Mouse (Mus musculus) embryonic facial prominence, embryonic 15.5 days (tissue): ENCODE data around the gene Epn1. TPM values are rescaled to one million over a fixed set of nuclear protein-coding genes. Genes with fewer than 3 reads are reported as not detected.
"Not testable (repeated sequence)": the region's sequence is repeated elsewhere in the genome, so short reads cannot be mapped to it uniquely, and the experiment has no call there.

Source experiments
- ATAC-seq: fragments of 200-750 bp; cut with Nextera tagmentation; 2 replicates; pipeline ENCODE4 v1.8.0; 2017; ENCODE audit warnings: low read depth, moderate TSS enrichment; ENCODE audit not compliant: insufficient number of reproducible peaks, low FRiP score, low TSS enrichment
- H3K27ac ChIP-seq: fragments of 300-500 bp; sonication (generic); replicated peaks from 2 replicates; pipeline ENCODE4 v1.5.1; 2015; ENCODE audit warnings: mild to moderate bottlenecking, inconsistent platforms
- H3K27me3 ChIP-seq: fragments of 300-500 bp; sonication (generic); 2 replicates; pipeline ENCODE4 v1.6.1; 2015; ENCODE audit warnings: inconsistent platforms
- H3K36me3 ChIP-seq: fragments of 300-500 bp; sonication (generic); 2 replicates; pipeline ENCODE4 v1.6.1; 2015; ENCODE audit warnings: mild to moderate bottlenecking, inconsistent platforms
- H3K4me1 ChIP-seq: fragments of 300-500 bp; sonication (generic); 2 replicates; pipeline ENCODE4 v1.6.1; 2015; ENCODE audit warnings: inconsistent platforms
- H3K4me2 ChIP-seq: fragments of 300-500 bp; sonication (generic); replicated peaks from 2 replicates; pipeline ENCODE4 v1.6.1; 2015; ENCODE audit warnings: mild to moderate bottlenecking, inconsistent platforms
- H3K4me3 ChIP-seq: fragments of 300-500 bp; sonication (generic); replicated peaks from 2 replicates; pipeline ENCODE4 v1.5.1; 2015; ENCODE audit warnings: mild to moderate bottlenecking, inconsistent platforms
- H3K9ac ChIP-seq: fragments of 300-500 bp; sonication (generic); 2 replicates; pipeline ENCODE4 v1.6.1; 2015; ENCODE audit warnings: inconsistent platforms
- H3K9me3 ChIP-seq: fragments of 300-500 bp; sonication (generic); replicated peaks from 2 replicates; pipeline ENCODE4 v1.6.1; 2016; ENCODE audit warnings: inconsistent platforms
- WGBS: fragments of 180-500 bp; shearing (Covaris S2); methylation state at CpG from one replicate; pipeline ENCODE4 v1.1.7; 2015; 5-methylcytosine and 5-hydroxymethylcytosine counted together
- polyA plus RNA-seq: library from polyadenylated mRNA; unstranded; fragments of >200 nt; fragmentation: Nextera tagmentation; extraction: Ambion mirVana; gene quantifications from 2 replicates; pipeline ENCODE4 v1.2.1, GENCODE M21; 2015

The Epn1 gene
- polyA plus RNA-seq, 1 experiment from 2014 or later = 70.6 TPM

DNA sequence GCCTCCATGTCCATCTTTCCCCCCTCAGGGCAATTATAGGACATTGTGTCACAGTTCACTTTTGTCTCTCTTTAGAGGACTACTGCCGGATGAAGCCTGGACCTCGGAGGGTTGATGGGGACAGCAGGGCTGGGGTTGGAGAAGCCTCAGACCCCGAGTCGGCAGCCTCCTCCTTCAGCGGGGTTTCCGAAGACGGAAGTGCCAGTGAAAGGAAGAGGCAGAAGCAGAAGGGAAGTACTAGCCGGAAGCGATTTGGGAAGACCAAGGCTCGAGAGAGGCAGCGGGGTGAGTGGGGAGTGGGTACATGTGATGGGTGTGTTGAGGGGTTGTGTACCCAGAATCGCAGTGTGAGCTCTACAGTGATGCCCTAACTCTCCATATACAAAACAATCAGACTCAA, 20.6 kb upstream of the Epn1 start:
- Histone ChIP-seq H3K27ac (no peak overlapping the region), H3K9ac (no peak overlapping the region), H3K9me3 (no peaks in the 10 kb centered on the region), H3K4me2 (no peak overlapping the region), H3K4me3 (no peak overlapping the region), H3K27me3 (peaks cover 16% of the 10 kb centered on the region), H3K36me3 (no peaks in the 10 kb centered on the region), H3K4me1 (peaks cover 64% of the 10 kb centered on the region)
- WGBS = 89% methylated on average over 12 of the region's 12 CpGs
- ATAC-seq = no peak

DNA sequence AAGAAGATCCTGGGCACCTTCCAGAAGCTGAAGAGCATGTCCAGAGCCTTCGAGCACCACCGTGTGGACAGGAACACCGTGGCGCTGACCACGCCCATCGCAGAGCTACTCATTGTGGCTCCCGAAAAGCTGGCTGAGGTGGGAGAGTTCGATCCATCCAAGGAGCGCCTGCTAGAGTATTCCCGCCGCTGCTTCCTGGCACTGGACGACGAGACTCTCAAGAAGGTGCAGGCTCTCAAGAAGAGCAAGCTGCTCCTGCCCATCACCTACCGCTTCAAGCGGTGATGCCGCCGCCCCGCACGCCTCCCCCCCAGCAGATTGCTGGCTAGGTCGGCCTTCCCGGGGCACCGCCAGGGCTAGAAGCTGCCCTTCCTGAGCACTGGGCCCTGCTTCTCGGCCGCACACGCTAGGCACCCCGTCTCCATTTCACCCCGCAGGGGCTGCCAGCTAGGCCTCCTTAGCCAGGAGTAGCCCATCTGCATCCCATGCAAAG, 19.8 kb upstream of the Epn1 start:
- Histone ChIP-seq H3K4me3 (peak overlapping the region; percentile 77), H3K27ac (peak overlapping the region; percentile 99), H3K9ac (peak overlapping the region; percentile 74), H3K9me3 (no peaks in the 10 kb centered on the region), H3K4me2 (peak overlapping the region; percentile 84), H3K4me1 (peaks cover 62% of the 10 kb centered on the region), H3K36me3 (no peaks in the 10 kb centered on the region), H3K27me3 (peaks cover 8% of the 10 kb centered on the region)
- no peak for ATAC-seq
- 4% methylated on average over 27 of the region's 27 CpGs for WGBS

DNA sequence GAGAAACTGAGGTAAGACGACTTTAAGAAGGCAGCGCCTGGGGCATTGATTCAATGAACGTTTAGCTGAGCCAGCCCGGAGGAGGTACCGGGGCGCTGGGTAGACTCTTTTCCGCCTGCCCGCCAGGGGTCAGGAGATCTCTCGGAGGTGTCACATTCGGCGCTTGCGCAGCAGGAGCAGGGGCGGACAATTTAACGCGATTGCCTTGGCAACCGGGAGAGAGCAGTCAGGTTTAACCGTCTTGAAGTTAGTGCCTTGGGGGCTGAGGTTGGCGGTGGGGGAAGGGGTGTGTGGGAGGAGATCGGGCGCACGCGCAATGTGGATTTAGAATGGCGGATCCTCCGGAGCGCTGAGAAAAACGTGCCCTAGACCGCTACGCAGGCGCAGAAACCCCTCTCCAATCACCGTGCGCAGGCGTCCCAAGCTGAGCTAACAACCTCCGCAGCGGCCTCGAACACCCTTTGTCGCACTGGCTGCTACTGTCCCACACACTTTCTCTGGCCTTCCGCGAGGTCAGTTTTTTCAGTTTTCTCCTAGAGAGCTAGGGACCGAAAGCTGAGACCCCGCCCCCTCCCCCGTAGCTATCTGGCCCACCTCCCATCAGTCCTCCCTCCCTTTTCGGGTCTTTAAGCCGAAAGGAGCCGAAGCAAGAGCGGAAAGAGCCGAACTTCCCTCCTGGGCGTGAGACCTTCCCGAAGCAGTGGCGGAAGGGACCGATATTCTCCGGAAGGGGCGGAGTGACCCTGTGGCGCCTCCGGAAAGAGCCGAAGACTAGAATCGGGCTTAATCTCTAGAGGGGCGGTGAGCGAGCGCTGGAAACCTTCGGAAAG, 18.9 kb upstream of the Epn1 start:
- H3K4me2 ChIP-seq = peak overlapping the region; percentile 84
- H3K9ac ChIP-seq = peak overlapping the region; percentile 74
- under 1% methylated on average over 60 of the region's 60 CpGs for WGBS
- H3K9me3 ChIP-seq = no peaks in the 10 kb centered on the region
- H3K4me3 ChIP-seq = peak overlapping the region; percentile 77
- H3K36me3 ChIP-seq = peaks cover under 1% of the 10 kb centered on the region; the same call in 1 of the 2 replicates
- peak; percentile 89 for ATAC-seq
- H3K27me3 ChIP-seq = no peaks in the 10 kb centered on the region
- peaks cover 65% of the 10 kb centered on the region for H3K4me1 ChIP-seq
- H3K27ac ChIP-seq = peak overlapping the region; percentile 99

DNA sequence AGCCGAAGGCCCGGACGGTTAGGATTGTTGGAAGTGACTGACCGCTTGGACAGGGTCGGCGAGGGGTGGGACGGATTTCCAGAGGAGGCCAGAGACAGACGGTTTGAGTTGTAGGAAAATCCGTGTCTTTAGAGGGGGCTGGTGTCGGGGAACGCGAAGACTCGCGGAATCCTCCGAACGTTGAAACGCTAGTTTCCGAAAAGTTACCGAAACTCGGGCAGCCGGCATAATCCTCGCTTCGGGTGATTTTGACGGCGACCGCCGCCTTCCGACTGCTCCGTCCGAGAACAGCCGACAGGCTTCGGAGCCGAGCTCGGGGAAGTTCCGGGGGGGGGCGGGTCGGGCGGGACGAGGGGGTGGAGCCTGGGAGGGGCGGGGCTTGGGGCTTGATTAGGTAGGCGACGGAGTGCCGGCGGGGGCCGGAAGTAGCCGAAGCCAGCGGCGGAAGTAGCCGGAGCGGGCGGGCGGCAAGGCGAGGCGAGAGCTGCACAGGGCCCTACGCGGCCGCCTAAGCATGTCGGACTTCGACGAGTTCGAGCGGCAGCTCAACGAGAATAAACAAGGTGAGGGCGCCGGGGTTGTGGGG, 18.2 kb upstream of the Epn1 start, which contains the start of gene U2af2:
Gene U2af2, plus strand, starts transcription at position 370 of the 586 bp plus-strand sequence.
- no peaks in the 10 kb centered on the region for H3K27me3 ChIP-seq
- under 1% methylated on average over 64 of the region's 65 CpGs for WGBS
- H3K4me2 ChIP-seq = peak within 1 kb of the TSS; percentile 84
- H3K4me1 ChIP-seq = peaks cover 60% of the 10 kb centered on the region
- peaks cover 8% of the 10 kb centered on the region; the same call in 1 of the 2 replicates for H3K36me3 ChIP-seq
- no peaks in the 10 kb centered on the region for H3K9me3 ChIP-seq
- H3K4me3 ChIP-seq = peak within 1 kb of the TSS; percentile 77
- H3K9ac ChIP-seq = peak within 1 kb of the TSS; percentile 74
- H3K27ac ChIP-seq = peak within 1 kb of the TSS; percentile 99
- ATAC-seq = peak; percentile 81

DNA sequence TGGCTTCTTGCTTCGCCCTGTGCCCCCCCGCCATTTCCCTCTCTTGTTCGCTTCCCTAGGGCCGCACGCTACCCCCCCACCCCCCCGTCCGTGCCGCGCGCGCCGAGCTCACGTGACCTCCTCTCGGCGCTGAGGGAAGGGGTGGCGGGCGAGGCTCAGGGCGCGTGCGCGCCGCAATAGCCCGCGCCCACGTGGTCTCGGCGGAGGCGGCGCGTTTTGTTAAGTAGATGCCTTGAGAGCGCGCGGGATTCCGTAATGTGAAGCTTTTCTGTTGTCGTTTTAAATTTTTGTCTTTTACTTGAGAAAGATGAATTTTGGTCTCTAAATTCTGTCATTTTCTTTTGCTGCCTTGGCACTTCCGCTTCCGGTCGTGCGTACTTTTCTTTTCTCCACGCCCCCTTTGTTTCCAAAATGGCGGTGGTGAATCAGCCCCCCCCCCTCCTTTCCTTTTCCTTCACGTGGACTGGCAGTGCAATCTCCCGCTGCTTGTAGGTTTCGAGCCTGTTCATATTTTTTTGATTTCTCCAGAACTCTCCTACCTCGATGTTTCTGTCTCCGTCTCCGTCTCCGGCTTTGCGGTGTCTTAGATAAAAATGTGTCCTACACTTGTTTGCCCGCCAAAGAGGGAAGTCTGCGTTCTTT, 17.6 kb upstream of the Epn1 start:
- peak overlapping the region; percentile 71 for H3K9ac ChIP-seq
- peak; percentile 61 for ATAC-seq
- H3K36me3 ChIP-seq = peaks cover 14% of the 10 kb centered on the region
- 0% methylated on average over 51 of the region's 51 CpGs for WGBS
- peak overlapping the region; percentile 84 for H3K4me2 ChIP-seq
- peak overlapping the region; percentile 99 for H3K27ac ChIP-seq
- no peaks in the 10 kb centered on the region for H3K27me3 ChIP-seq
- no peaks in the 10 kb centered on the region for H3K9me3 ChIP-seq
- H3K4me1 ChIP-seq = peaks cover 54% of the 10 kb centered on the region
- H3K4me3 ChIP-seq = peak overlapping the region; percentile 77

DNA sequence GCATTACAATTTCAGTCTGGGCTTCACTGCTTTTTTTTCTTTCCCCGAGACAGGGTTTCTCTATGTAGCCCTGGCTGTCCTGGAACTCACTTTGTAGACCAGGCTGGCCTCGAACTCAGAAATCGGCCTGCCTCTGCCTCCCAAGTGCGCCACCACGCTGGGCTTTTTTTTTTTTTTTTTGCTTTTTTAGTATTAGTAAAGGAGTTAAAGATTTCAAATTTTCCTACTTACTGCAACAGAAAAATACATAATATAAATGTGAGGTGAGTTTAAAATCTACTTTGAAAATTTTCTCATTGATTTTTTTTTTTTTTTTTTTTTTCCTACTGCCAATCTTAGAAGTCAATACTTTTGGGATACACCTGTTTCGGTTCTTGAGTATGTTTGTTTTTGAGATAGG, 15.1 kb upstream of the Epn1 start:
- 94% methylated on average over 6 of the region's 6 CpGs for WGBS
- no peak for ATAC-seq
- Histone ChIP-seq H3K4me3 (no peak overlapping the region), H3K36me3 (peaks cover 38% of the 10 kb centered on the region), H3K27ac (no peak overlapping the region), H3K9ac (no peak overlapping the region), H3K27me3 (no peaks in the 10 kb centered on the region), H3K4me1 (peaks cover 36% of the 10 kb centered on the region), H3K4me2 (no peak overlapping the region), H3K9me3 (no peaks in the 10 kb centered on the region)

DNA sequence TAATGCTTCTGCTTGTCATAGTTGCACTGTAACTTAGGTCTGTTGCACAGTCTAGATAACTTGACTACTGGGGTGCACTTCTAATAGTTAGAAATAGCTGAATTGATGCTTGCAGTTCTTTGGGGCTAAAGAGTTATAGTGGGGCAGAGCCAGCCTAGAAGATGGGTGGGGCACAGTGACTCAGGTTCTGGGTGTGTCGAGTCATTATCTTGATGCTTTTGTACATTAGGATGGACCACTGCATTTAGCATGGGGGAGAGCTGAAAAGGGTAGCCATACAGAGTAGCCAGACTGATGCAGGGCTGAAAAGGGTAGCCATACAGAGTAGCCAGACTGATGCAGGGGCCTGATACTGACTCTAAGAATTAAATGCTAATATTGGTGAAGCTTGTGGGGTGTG, 6.4 kb upstream of the Epn1 start:
- H3K9ac ChIP-seq = no peak overlapping the region

DNA sequence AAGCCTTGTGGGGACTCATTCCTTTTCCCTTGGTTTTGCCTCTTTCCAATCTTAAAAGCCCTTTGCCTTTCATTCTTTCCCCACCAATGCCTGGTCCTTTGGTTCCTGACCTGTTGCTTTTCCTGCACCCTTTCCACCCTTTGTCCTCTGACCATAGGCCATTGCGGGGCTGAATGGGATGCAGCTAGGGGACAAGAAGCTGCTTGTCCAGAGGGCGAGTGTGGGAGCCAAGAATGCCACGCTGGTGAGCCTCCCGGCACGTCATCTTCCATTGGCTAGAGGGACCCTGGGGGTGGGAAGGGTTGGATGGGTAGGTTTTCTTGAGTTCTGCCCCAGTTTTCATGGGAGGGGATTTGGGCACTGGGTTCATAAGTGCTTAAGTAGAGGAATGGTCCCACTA, 5.1 kb upstream of the Epn1 start:
- WGBS = 93% methylated on average over 5 of the region's 5 CpGs
- Histone ChIP-seq H3K27me3 (no peaks in the 10 kb centered on the region), H3K36me3 (peaks cover 83% of the 10 kb centered on the region)

More for the DNA sequence above, 6.4 kb upstream of the Epn1 start:
- Histone ChIP-seq H3K27ac (no peak overlapping the region), H3K4me2 (no peak overlapping the region), H3K9me3 (no peaks in the 10 kb centered on the region), H3K36me3 (peaks cover 91% of the 10 kb centered on the region), H3K4me3 (no peak overlapping the region), H3K27me3 (no peaks in the 10 kb centered on the region), H3K4me1 (0 out of 2 replicates have a peak, but pooled peaks cover under 1% of the 10 kb centered on the region)
- ATAC-seq = no peak
- 61% methylated on average over 1 of the region's 1 CpGs for WGBS

DNA sequence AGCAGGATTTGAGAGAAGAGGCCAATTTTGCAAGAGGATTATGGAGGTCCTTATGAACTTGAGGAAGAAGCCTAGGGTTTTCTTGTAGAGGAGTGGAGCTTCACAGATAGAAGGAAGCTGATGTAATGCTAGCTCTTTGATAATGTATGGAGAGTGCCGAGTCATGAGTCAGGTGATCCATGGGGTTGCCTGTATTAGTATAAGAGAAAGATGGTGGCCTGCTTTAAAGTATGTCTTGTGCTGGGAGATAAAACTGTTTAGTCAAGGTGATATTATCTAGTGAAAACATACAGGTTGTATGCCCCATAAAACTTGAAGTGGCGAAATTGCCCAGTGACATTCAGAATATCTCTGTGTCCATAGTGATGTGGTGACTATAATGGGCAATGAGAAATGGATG, 3.1 kb upstream of the Epn1 start:
- Histone ChIP-seq H3K4me3 (no peak overlapping the region), H3K9ac (no peak overlapping the region), H3K4me2 (no peak overlapping the region), H3K4me1 (peaks cover 19% of the 10 kb centered on the region), H3K9me3 (no peaks in the 10 kb centered on the region), H3K27ac (no peak overlapping the region), H3K27me3 (no peaks in the 10 kb centered on the region), H3K36me3 (peaks cover 64% of the 10 kb centered on the region)
- ATAC-seq = no peak
- 87% methylated on average over 2 of the region's 2 CpGs for WGBS

More for the DNA sequence above, 5.1 kb upstream of the Epn1 start:
- no peak overlapping the region for H3K27ac ChIP-seq
- H3K4me2 ChIP-seq = no peak overlapping the region
- no peaks in the 10 kb centered on the region for H3K9me3 ChIP-seq
- no peak for ATAC-seq
- no peak overlapping the region for H3K4me3 ChIP-seq
- H3K4me1 ChIP-seq = peaks cover 6% of the 10 kb centered on the region; the same call in 1 of the 2 replicates
- no peak overlapping the region for H3K9ac ChIP-seq

DNA sequence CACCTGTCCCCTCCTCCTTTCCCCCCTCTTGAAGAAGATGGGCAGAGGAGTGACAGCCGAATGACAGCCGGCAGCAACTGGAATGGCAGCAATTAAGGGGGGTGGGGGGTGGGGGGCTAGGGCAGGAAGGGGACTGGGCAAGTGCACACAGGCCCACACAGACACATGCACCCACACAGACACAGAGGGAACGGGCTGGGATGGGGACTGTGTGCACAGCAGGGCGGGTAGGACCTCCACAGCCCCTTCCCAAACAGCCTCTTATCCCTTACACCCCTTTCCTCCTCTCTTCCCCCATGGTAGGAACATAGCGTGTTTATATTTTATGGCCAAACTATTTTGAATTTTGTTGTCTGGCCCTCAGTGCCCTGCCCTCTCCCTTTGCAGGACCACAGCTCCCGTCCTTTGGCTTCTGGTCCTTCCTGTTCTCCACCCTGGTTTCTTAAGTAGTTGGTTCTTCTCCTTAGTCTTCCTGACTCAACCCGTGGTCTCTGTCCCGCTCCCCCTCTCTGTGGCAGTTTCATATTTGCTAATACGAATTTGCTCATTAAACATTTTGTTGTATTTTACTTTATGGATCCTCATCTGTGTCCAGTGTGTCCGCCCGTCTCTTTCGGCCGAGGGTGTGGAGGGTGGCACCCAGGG, 548 bp upstream of the Epn1 start:
- Histone ChIP-seq H3K4me1 (peaks cover 26% of the 10 kb centered on the region), H3K4me2 (peak overlapping the region; percentile 74), H3K27ac (peak overlapping the region; percentile 95), H3K4me3 (peak overlapping the region; percentile 100), H3K36me3 (peaks cover 38% of the 10 kb centered on the region)
- not testable (repeated sequence) for H3K9ac ChIP-seq, H3K9me3 ChIP-seq, H3K27me3 ChIP-seq, ATAC-seq
- WGBS = 41% methylated on average over 8 of the region's 13 CpGs
